Mouse (Mus musculus) heart, embryonic 14.5 days (tissue): ENCODE results near the gene Fkbp15. TPM values are rescaled to one million over a fixed set of nuclear protein-coding genes. Genes with fewer than 3 reads are reported as not detected.

ENCODE experiments used
- ATAC-seq: fragments of 200-750 bp; cut with Nextera tagmentation; 2 replicates; pipeline ENCODE4 v1.8.0; 2017; ENCODE audit warnings: low read depth, moderate TSS enrichment; ENCODE audit not compliant: insufficient number of reproducible peaks, insufficient read depth, low FRiP score
- H3K27ac ChIP-seq, 2 experiments: fragments of 200-500 bp in 1 of 2; fragments of 300-500 bp in 1 of 2; sonication (generic) in 1 of 2; replicated peaks in 1 of 2; 2 replicates each; pipeline ENCODE4 v1.5.1; 2012 to 2014; ENCODE audit warnings: low read depth in 2 of 2, low read length in 2 of 2, control low read depth in 1 of 2, mild to moderate bottlenecking in 1 of 2, mixed read lengths in 1 of 2; ENCODE audit not compliant: control insufficient read depth in 1 of 2, insufficient read depth in 1 of 2
- H3K27me3 ChIP-seq: fragments of 300-500 bp; sonication (generic); 2 replicates; pipeline ENCODE4 v1.6.1; 2014; ENCODE audit warnings: mild to moderate bottlenecking, low read length, control low read depth; ENCODE audit not compliant: control insufficient read depth, insufficient read depth
- H3K36me3 ChIP-seq: fragments of 300-500 bp; sonication (generic); 2 replicates; pipeline ENCODE4 v1.6.1; 2014; ENCODE audit warnings: mild to moderate bottlenecking, control low read depth, low read length, mixed read lengths; ENCODE audit not compliant: control insufficient read depth, insufficient read depth
- H3K4me1 ChIP-seq, 2 experiments: fragments of 200-500 bp in 1 of 2; fragments of 300-500 bp in 1 of 2; sonication (generic) in 1 of 2; 2 replicates each; pipeline ENCODE4 v1.6.1; 2012 to 2014; ENCODE audit warnings: low read length in 2 of 2, control low read depth in 1 of 2, mixed read lengths in 1 of 2; ENCODE audit not compliant: control insufficient read depth in 2 of 2, insufficient read depth in 2 of 2
- H3K4me2 ChIP-seq: fragments of 300-500 bp; sonication (generic); 2 replicates; pipeline ENCODE4 v1.6.1; 2014; ENCODE audit warnings: mild to moderate bottlenecking, low read length
- H3K4me3 ChIP-seq, 2 experiments: fragments of 200-500 bp in 1 of 2; fragments of 300-500 bp in 1 of 2; sonication (generic) in 1 of 2; 2 replicates each; pipeline ENCODE4 v1.5.1; 2012 to 2014; ENCODE audit warnings: low read length in 2 of 2, mild to moderate bottlenecking in 2 of 2, control low read depth in 1 of 2, low read depth in 1 of 2, moderate library complexity in 1 of 2; ENCODE audit not compliant: control insufficient read depth in 1 of 2, insufficient read depth in 1 of 2
- H3K9ac ChIP-seq: fragments of 300-500 bp; sonication (generic); 2 replicates; pipeline ENCODE4 v1.6.1; 2014; ENCODE audit warnings: mild to moderate bottlenecking, low read length
- H3K9me3 ChIP-seq: fragments of 300-500 bp; sonication (generic); 2 replicates; pipeline ENCODE4 v1.6.1; 2016; ENCODE audit warnings: low read length, control low read depth; ENCODE audit not compliant: control insufficient read depth
- WGBS: fragments of 180-500 bp; shearing (Covaris S2); extraction: QIAGEN DNeasy Blood & Tissue Kit; methylation state at CpG from one replicate; pipeline ENCODE4 v1.1.7; 2014; 5-methylcytosine and 5-hydroxymethylcytosine counted together
- polyA plus RNA-seq: library from polyadenylated mRNA; unstranded; fragments of >200 nt; fragmentation: Nextera tagmentation; extraction: Ambion mirVana; gene quantifications from 2 replicates; pipeline ENCODE4 v1.2.1, GENCODE M21; 2014

Fkbp15 gene
- polyA plus RNA-seq, 1 experiment from 2014 or later = 20.8 TPM

DNA sequence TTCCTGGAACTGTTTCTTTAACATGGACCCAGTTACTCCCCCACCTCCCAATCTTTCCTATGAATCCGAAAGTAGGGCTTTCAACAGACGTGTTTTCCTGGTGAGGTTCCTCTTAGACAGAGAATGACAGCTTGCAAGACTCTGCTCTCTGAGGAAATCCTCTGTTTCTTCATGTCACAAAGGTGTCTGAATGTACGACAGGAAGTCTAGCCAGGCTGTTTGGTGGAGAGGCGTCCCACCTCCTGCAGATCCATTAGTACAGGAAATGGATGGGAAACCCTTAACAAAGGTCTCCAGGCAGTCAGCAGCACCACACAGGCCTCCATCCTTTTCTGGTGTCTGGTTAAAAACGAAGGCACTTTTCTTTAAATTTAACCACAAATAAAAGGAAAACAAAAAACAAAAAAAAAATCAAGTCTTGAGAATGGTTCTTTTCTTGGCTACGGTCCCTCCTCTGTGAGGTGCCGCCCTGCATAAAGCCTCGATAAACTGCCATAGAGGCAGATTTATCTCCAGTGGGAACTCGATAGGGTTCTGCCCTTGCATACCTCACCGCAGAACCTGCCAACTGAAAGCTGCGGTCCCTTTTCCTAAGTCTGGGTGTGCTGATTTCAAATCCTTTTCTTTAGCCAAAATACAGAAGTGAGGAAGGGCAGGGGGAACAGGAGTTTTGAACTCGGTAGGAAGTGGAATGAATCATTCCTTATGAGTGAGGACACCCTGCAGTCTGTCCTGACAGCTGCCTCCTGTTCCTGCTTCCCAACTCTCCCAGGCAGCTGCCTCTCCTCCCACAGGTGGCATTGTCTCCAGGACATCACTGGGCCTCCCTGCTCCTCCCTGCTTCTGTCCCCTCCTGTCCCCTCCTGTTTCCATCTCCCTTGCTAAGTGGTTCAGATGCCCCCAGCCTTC is 73.1 kb downstream of the Fkbp15 start:
- WGBS = 9% methylated on average over 12 of the region's 12 CpGs
- H3K4me3 ChIP-seq = peak overlapping the region; percentile 82 to 88
- H3K4me2 ChIP-seq = peak overlapping the region; percentile 79
- H3K9ac ChIP-seq = peak overlapping the region; percentile 82
- H3K27me3 ChIP-seq = no peaks in the 10 kb centered on the region
- peak overlapping the region; percentile 71 to 84 for H3K27ac ChIP-seq
- H3K9me3 ChIP-seq = no peaks in the 10 kb centered on the region
- peaks cover 5% of the 10 kb centered on the region; the same call in 1 of the 2 replicates for H3K36me3 ChIP-seq
- peaks cover 15 to 18% of the 10 kb centered on the region in 2 experiments for H3K4me1 ChIP-seq
- ATAC-seq = 0 out of 2 replicates have a peak, but pooled peaks have one; percentile 37

DNA sequence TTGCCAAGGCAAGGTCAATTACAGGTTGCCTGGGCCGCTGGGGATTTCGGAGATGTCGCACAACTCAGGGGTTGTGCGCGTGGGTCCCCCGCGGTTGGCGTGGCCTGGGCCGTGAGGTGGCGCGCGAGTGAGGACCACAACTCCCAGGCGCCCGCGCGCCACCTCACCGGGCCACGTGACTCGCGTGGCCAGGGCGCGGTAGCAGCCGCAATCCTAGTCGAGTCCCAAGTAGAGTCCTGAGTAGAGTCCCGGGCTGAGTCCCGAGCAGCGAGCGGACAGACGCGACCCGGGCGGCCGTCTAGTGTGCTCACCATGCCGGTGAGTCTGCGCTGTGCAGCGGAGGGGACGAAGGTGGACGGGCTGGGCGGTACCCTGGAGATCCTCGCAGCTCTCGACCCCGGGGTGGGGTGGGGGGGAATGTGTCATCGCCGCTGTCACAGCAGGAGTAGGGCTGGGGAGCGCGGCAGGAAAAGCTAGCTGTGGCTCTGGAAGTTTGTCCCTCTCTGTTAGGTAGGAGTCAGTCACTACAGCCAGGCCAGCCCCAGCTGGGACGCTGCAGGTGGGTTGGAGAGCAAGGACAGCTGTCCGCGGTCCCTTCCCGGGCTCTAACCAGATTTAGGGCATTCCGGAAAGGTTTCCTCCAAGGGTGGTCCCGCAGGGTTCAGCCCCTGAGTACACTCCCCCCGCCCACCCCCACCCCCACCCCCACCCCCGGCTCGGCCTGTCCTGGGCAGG is 73.9 kb downstream of the Fkbp15 start:
- H3K4me1 ChIP-seq = peaks cover 15 to 18% of the 10 kb centered on the region in 2 experiments
- peak overlapping the region; percentile 76 to 84 for H3K27ac ChIP-seq
- peak overlapping the region; percentile 79 for H3K4me2 ChIP-seq
- 0% methylated on average over 52 of the region's 55 CpGs for WGBS
- H3K9me3 ChIP-seq = no peaks in the 10 kb centered on the region
- H3K9ac ChIP-seq = peak overlapping the region; percentile 82
- H3K36me3 ChIP-seq = peaks cover 5% of the 10 kb centered on the region; the same call in 1 of the 2 replicates
- peak overlapping the region; percentile 82 to 88 for H3K4me3 ChIP-seq
- H3K27me3 ChIP-seq = no peaks in the 10 kb centered on the region
- ATAC-seq = peak; percentile 84

DNA sequence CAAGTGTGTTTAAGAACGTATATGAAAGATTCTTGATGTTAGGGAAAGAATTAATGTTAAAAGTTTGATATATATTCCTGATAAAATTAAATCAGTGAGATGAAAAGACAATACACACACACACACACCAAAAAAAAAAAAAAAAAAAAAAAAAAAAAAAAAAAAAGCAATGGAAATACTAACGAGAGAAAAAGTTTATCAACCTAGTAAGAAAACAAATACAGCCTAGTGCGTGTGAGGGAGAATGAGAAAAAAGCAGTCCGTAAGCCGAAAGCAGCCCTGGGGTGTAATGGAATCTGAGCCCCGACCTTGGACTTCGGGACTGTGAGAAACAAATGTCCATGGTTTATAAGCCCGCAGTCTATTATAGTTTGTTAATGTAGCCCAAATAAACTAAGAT is 74.8 kb downstream of the Fkbp15 start:
- no peaks in the 10 kb centered on the region for H3K27me3 ChIP-seq
- H3K4me2 ChIP-seq = peak overlapping the region; percentile 79; the same call in 1 of the 2 replicates
- 73% methylated on average over 8 of the region's 8 CpGs for WGBS
- peaks cover 5% of the 10 kb centered on the region; the same call in 1 of the 2 replicates for H3K36me3 ChIP-seq
- peaks cover 15 to 18% of the 10 kb centered on the region in 2 experiments for H3K4me1 ChIP-seq
- ATAC-seq = no peak
- no peaks in the 10 kb centered on the region for H3K9me3 ChIP-seq
- H3K27ac ChIP-seq = no peak overlapping the region
- H3K9ac ChIP-seq = peak overlapping the region; percentile 82; the same call in 1 of the 2 replicates
- peak overlapping the region in 1 of 2 experiments; percentile 82; a peak in 1 of 4 replicates for H3K4me3 ChIP-seq

DNA sequence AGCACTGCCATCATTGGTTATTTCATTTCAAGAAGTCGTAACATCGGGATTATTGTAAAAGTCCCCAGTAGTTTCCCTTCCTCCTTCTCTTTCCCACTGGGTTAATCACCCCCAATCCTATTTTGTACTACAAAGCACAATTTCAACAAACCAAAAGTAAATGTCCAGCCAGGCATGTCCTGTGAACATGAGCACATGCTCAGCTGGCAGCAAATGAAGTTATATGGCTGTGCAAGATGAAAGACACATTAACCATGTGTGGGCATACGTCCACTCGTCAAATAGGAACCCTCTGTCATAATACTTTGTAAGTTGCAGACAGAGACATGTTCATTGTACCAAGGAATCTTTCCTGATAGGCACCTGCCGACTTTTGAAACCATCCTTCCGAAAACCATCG is 77.4 kb downstream of the Fkbp15 start:
- no peak overlapping the region for H3K27ac ChIP-seq
- peaks cover 7 to 11% of the 10 kb centered on the region in 2 experiments for H3K4me1 ChIP-seq
- no peak overlapping the region for H3K9ac ChIP-seq
- H3K9me3 ChIP-seq = no peaks in the 10 kb centered on the region
- H3K4me2 ChIP-seq = no peak overlapping the region
- H3K27me3 ChIP-seq = no peaks in the 10 kb centered on the region
- H3K4me3 ChIP-seq = no peak overlapping the region
- no peaks in the 10 kb centered on the region for H3K36me3 ChIP-seq
- no peak for ATAC-seq
- 87% methylated on average over 7 of the region's 7 CpGs for WGBS

DNA sequence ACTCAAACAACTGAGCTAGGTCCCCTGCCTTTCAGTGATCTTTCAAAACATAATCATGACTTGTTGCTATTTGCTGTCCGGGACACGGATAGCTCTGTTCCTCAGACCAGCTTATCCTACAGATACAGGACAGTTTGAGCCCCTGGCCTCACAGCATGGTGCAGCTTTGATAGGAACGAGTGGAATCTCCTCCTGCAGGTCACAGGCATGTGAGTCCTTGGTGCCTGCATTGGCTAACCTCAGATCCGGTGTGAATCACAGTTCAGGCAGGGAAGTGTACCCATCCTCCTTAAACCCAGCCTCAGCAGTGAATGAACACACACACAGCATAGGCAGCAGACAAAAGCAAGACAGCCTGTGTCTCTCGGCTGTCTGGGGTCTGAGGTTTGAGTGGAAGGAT is 79.0 kb downstream of the Fkbp15 start:
- H3K4me3 ChIP-seq = no peak overlapping the region
- H3K27me3 ChIP-seq = no peaks in the 10 kb centered on the region
- H3K36me3 ChIP-seq = no peaks in the 10 kb centered on the region
- H3K4me2 ChIP-seq = no peak overlapping the region
- H3K27ac ChIP-seq = no peak overlapping the region
- no peak overlapping the region for H3K9ac ChIP-seq
- no peaks in the 10 kb centered on the region for H3K9me3 ChIP-seq
- no peaks in the 10 kb centered on the region; a peak in 2 of 4 replicates for H3K4me1 ChIP-seq
- 34% methylated on average over 5 of the region's 5 CpGs for WGBS
- no peak for ATAC-seq

DNA sequence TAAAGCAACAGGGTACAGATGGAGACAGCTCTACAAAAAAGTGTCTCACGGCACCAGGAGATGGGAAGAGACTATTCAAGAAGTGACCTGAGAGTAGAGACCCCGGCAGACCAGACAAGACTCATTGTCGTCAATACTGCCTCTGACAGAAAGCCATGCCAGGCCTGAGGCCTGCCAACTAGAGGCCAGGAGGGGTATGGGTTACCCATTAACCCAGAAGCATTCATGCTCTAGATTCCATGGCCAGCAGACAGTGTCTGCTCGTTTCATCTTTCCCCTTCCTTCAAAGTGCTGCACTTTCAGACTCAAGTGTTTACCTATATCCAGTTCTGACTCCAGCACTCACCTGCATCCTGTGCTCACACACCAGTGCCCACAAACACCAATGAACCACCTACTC is 82.3 kb downstream of the Fkbp15 start:
- peaks cover 0 to 4% of the 10 kb centered on the region in 2 experiments; a peak in 2 of 4 replicates for H3K4me1 ChIP-seq
- H3K9ac ChIP-seq = no peak overlapping the region
- H3K9me3 ChIP-seq = no peaks in the 10 kb centered on the region
- H3K4me2 ChIP-seq = no peak overlapping the region
- H3K27me3 ChIP-seq = no peaks in the 10 kb centered on the region
- H3K36me3 ChIP-seq = no peaks in the 10 kb centered on the region
- ATAC-seq = no peak
- no peak overlapping the region for H3K4me3 ChIP-seq
- 77% methylated on average over 4 of the region's 4 CpGs for WGBS
- no peak overlapping the region for H3K27ac ChIP-seq

DNA sequence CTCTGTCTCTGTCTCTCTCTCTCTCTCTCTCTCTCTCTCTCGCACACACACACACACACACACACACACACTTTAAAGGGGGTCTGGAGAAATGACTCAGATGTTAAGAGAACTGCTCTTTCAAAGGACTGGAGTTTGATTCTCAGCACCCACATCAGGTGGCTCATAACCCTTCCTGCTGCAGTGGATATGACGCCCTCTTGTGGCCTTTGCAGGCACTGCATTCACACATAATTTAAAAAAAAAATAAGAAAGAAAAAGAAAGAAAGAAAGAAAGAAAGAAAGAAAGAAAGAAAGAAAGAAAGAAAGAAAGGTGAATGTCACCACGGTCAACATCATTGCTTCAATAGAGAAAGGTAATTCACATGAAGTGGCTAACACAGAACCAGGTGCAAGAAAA is 83.1 kb downstream of the Fkbp15 start:
- H3K4me1 ChIP-seq = peaks cover 0 to 4% of the 10 kb centered on the region in 2 experiments; a peak in 2 of 4 replicates
- no peak for ATAC-seq
- no peak overlapping the region for H3K4me3 ChIP-seq
- H3K4me2 ChIP-seq = no peak overlapping the region
- no peaks in the 10 kb centered on the region for H3K9me3 ChIP-seq
- no peaks in the 10 kb centered on the region for H3K27me3 ChIP-seq
- H3K9ac ChIP-seq = no peak overlapping the region
- no peaks in the 10 kb centered on the region for H3K36me3 ChIP-seq
- H3K27ac ChIP-seq = no peak overlapping the region
- 60% methylated on average over 3 of the region's 3 CpGs for WGBS
